Mouse (Mus musculus): ENCODE data around the gene Slco3a1. TPM values are rescaled to one million over a fixed set of nuclear protein-coding genes. Genes with fewer than 3 reads are reported as not detected.

Slco3a1 gene
- total and polyA plus RNA-seq, 3 experiments: 0.04 to 0.35 TPM; not detected in 1

DNA sequence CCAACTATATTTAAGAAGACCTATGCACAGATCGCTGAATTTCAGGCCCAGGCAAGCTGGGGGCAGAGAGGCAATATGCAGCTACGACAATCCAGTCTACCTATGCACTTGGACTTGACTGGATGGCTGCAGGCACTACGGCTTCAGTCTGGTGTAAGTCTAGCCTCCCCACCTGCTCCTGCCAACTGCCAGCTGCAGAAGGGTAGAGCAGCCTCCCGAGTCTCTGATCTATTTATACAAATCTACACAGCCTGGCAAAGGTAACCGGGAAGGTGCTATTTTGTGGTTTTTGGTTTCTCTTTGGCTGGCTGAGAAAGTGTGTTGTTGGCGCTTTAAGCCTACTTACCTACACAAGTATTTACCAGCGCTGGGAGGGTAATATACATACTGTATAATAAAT is 10.3 kb downstream of the Slco3a1 start:
- no peaks in the 10 kb centered on the region for H3K79me2 ChIP-seq (replicated peaks; ENCODE audit: control insufficient read depth, extremely low read depth, insufficient read depth, poor library complexity, severe bottlenecking)
- H3K36me3 ChIP-seq (replicated peaks in 1 of 2; ENCODE audit: control insufficient read depth in 1 of 2, insufficient read depth in 1 of 2, low read length in 1 of 2): no peaks in the 10 kb centered on the region
- no peak overlapping the region for H3K4me3 ChIP-seq (replicated peaks in 1 of 3; ENCODE audit: low read depth in 2 of 3, low read length in 2 of 3, poor library complexity in 1 of 3)
- H3K27ac ChIP-seq (ENCODE audit: insufficient read depth, low read depth): no peak overlapping the region
- no peak overlapping the region for H3K4me2 ChIP-seq (ENCODE audit: insufficient read depth, low read depth, poor library complexity, severe bottlenecking)
- dilution Hi-C loops (cut with MboI; ENCODE audit: extremely low pct_ligation_motif_present, extremely low pct_unique_long_range_greater_than_20kb, low sequenced_read_pairs): no loop called here
- no peak overlapping the region for H3K9ac ChIP-seq (ENCODE audit: insufficient read depth, low read depth)
- DNase-seq (ENCODE audit: extremely low read depth): no peak
- in situ Hi-C loops (cut with MboI; ENCODE audit: low pct_ligation_motif_present, low pct_unique_long_range_greater_than_20kb, low sequenced_read_pairs): no loop called here
- H3K9me3 ChIP-seq (replicated peaks; ENCODE audit: low read length): peaks cover 32% of the 10 kb centered on the region
- TF ChIP-seq MXI1 (IDR thresholded peaks at IDR 0.05; ENCODE audit: low read depth, low read length) (no peak), JUND (conservative IDR thresholded peaks at IDR 0.05; ENCODE audit: low read depth, low read length) (no peak), MAZ (IDR thresholded peaks at IDR 0.05; ENCODE audit: low read depth, low read length) (no peak), KAT2A (IDR thresholded peaks at IDR 0.05; ENCODE audit: insufficient replicate concordance, low read length) (no peak), USF1 (IDR thresholded peaks at IDR 0.05; ENCODE audit: low read depth, low read length) (no peak), MEF2A (IDR thresholded peaks at IDR 0.05; ENCODE audit: borderline replicate concordance, low read depth, low read length) (no peak), ZMIZ1 (IDR thresholded peaks at IDR 0.05; ENCODE audit: low read depth, low read length) (no peak), IRF4 (IDR thresholded peaks at IDR 0.05; ENCODE audit: low read depth, low read length) (no peak)
- peaks cover 0 to under 1% of the 10 kb centered on the region in 2 experiments; a peak in 1 of 4 replicates for H3K4me1 ChIP-seq (ENCODE audit: control insufficient read depth in 1 of 2, insufficient read depth in 2 of 2)
- H3K27me3 ChIP-seq (replicated peaks): no peaks in the 10 kb centered on the region

DNA sequence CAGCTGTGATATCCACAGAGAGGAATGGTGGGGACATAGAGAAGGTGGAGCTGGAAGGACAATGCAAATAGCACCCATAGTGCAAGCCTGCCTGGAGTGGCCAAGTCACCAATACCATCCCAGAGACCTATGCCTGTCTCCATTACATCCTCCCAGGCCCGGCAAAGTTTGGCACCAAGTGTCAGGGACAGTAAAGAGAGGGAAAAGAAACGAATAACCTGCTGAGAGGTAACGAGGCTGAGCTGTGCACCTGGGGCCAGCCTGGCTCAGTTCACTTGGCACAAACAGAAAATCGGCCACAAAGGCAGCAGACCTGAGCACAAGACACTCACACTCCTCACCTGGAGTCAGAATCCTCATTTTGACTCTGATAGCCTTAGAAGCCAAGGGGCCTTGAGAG is 12.6 kb downstream of the Slco3a1 start:
- Histone ChIP-seq H3K36me3 (replicated peaks in 1 of 2; ENCODE audit: control insufficient read depth in 1 of 2, insufficient read depth in 1 of 2, low read length in 1 of 2) (no peaks in the 10 kb centered on the region), H3K79me2 (replicated peaks; ENCODE audit: control insufficient read depth, extremely low read depth, insufficient read depth, poor library complexity, severe bottlenecking) (no peaks in the 10 kb centered on the region), H3K9ac (ENCODE audit: insufficient read depth, low read depth) (no peak overlapping the region), H3K4me2 (ENCODE audit: insufficient read depth, low read depth, poor library complexity, severe bottlenecking) (no peak overlapping the region), H3K4me1 (ENCODE audit: control insufficient read depth in 1 of 2, insufficient read depth in 2 of 2) (no peaks in the 10 kb centered on the region), H3K9me3 (replicated peaks; ENCODE audit: low read length) (peaks cover 26% of the 10 kb centered on the region), H3K4me3 (replicated peaks in 1 of 3; ENCODE audit: low read depth in 2 of 3, low read length in 2 of 3, poor library complexity in 1 of 3) (no peak overlapping the region), H3K27ac (ENCODE audit: insufficient read depth, low read depth) (no peak overlapping the region), H3K27me3 (replicated peaks) (no peaks in the 10 kb centered on the region)
- DNase-seq (ENCODE audit: extremely low read depth): no peak
- in situ Hi-C loops (cut with MboI; ENCODE audit: low pct_ligation_motif_present, low pct_unique_long_range_greater_than_20kb, low sequenced_read_pairs) (no loop called here), dilution Hi-C loops (cut with MboI; ENCODE audit: extremely low pct_ligation_motif_present, extremely low pct_unique_long_range_greater_than_20kb, low sequenced_read_pairs) (no loop called here)
- TF ChIP-seq GABPA (IDR thresholded peaks at IDR 0.05; ENCODE audit: insufficient replicate concordance, low read depth, low read length): no peak
- TF ChIP-seq KAT2A (IDR thresholded peaks at IDR 0.05; ENCODE audit: insufficient replicate concordance, low read length): no peak
- TF ChIP-seq NELFE (IDR thresholded peaks at IDR 0.05; ENCODE audit: low read depth, low read length): no peak
- no peak for TF ChIP-seq ZKSCAN1 (IDR thresholded peaks at IDR 0.05; ENCODE audit: borderline replicate concordance, low read depth, low read length)
- no peak for TF ChIP-seq MAZ (IDR thresholded peaks at IDR 0.05; ENCODE audit: low read depth, low read length)
- TF ChIP-seq POLR2A (IDR thresholded peaks at IDR 0.05; ENCODE audit: low read depth, low read length): no peak
- TF ChIP-seq RAD21 (IDR thresholded peaks at IDR 0.05; ENCODE audit: low read depth, low read length): no peak
- TF ChIP-seq MAFK (IDR thresholded peaks at IDR 0.05; ENCODE audit: insufficient replicate concordance, low read length): no peak
- no peak for TF ChIP-seq PAX5 (IDR thresholded peaks at IDR 0.05; ENCODE audit: low read length)
- TF ChIP-seq E2F4 (IDR thresholded peaks at IDR 0.05; ENCODE audit: insufficient replicate concordance, low read depth, low read length): no peak
- no peak for TF ChIP-seq CHD2 (IDR thresholded peaks at IDR 0.05; ENCODE audit: low read length)
